Mouse (Mus musculus): ENCODE results near the gene Tgfa.

- TF ChIP-seq CTCF (conservative IDR thresholded peaks at IDR 0.05; ENCODE audit: insufficient read depth, insufficient read length, low read depth, low read length) (no peak), POLR2A (IDR thresholded peaks at IDR 0.05; ENCODE audit: low read depth, low read length) (no peak)
These were observed 13.0 kb upstream of the Tgfa start for GRCm38 (mm10) chr6:86182016-86182415.

Measured in kidney, adult 2 months (tissue).